Mouse (Mus musculus) midbrain, embryonic 11.5 days (tissue): ENCODE data around the gene Medag. TPM values are rescaled to one million over a fixed set of nuclear protein-coding genes. Genes with fewer than 3 reads are reported as not detected.

Experiments
- ATAC-seq: fragments of 200-750 bp; cut with Nextera tagmentation; 2 replicates; pipeline ENCODE4 v1.8.0; 2017; ENCODE audit warnings: moderate TSS enrichment, moderate library complexity; ENCODE audit not compliant: low FRiP score
- DNase-seq: peaks from one replicate; pipeline ENCODE4 v3.0.0; 2015; ENCODE audit warnings: low spot score; ENCODE audit errors: missing footprints
- H3K27ac ChIP-seq: fragments of 300-500 bp; sonication (generic); 2 replicates; pipeline ENCODE4 v1.5.1; 2014; ENCODE audit warnings: low read depth, low read length
- H3K27me3 ChIP-seq: fragments of 300-500 bp; sonication (generic); 2 replicates; pipeline ENCODE4 v1.6.1; 2014; ENCODE audit warnings: mild to moderate bottlenecking, low read length, moderate library complexity, mixed read lengths; ENCODE audit not compliant: control insufficient read depth, insufficient read depth
- H3K36me3 ChIP-seq: fragments of 300-500 bp; sonication (generic); 2 replicates; pipeline ENCODE4 v1.6.1; 2014; ENCODE audit warnings: mild to moderate bottlenecking, low read length, moderate library complexity, mixed read lengths; ENCODE audit not compliant: control insufficient read depth, insufficient read depth
- H3K4me1 ChIP-seq: fragments of 300-500 bp; sonication (generic); 2 replicates; pipeline ENCODE4 v1.6.1; 2014; ENCODE audit warnings: low read length; ENCODE audit not compliant: control insufficient read depth, insufficient read depth
- H3K4me2 ChIP-seq: fragments of 300-500 bp; sonication (generic); 2 replicates; pipeline ENCODE4 v1.6.1; 2014; ENCODE audit warnings: mild to moderate bottlenecking, moderate library complexity
- H3K4me3 ChIP-seq: fragments of 300-500 bp; sonication (generic); 2 replicates; pipeline ENCODE4 v1.5.1; 2014; ENCODE audit warnings: low read depth, low read length
- H3K9ac ChIP-seq: fragments of 300-500 bp; sonication (generic); 2 replicates; pipeline ENCODE4 v1.6.1; 2014; ENCODE audit warnings: low read length
- H3K9me3 ChIP-seq: fragments of 300-500 bp; sonication (generic); 2 replicates; pipeline ENCODE4 v1.6.1; 2016; ENCODE audit warnings: low read length; ENCODE audit not compliant: control insufficient read depth
- WGBS: fragments of 180-500 bp; shearing (Covaris S2); extraction: QIAGEN DNeasy Blood & Tissue Kit; methylation state at CpG from one replicate; pipeline ENCODE4 v1.1.7; 2014; 5-methylcytosine and 5-hydroxymethylcytosine counted together
- polyA plus RNA-seq: library from polyadenylated mRNA; unstranded; fragments of >200 nt; fragmentation: Nextera tagmentation; extraction: Ambion mirVana; gene quantifications from 2 replicates; pipeline ENCODE4 v1.2.1, GENCODE M21; 2014

Gene Medag
- polyA plus RNA-seq, 1 experiment from 2014 or later = 0.66 TPM

DNA sequence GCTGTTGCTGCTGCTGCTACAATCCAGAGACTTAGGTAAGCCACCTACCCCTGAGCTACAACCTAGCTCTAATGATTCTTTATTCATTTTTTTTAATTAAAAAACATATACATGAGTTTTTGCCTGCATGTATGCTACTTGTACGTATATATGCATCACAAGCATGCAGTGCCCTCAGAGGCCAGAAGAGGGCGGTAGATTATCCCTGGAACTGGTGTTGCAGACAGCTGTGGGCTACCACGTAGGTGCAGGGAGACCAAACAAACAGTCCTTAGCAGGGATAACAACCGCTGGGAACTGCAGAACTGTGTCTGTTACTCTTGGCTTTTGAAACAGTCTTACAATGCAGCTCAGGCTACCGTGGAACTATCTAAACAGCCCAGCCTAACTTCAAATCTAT lies 36.2 kb downstream of the Medag start:
- ATAC-seq = no peak

DNA sequence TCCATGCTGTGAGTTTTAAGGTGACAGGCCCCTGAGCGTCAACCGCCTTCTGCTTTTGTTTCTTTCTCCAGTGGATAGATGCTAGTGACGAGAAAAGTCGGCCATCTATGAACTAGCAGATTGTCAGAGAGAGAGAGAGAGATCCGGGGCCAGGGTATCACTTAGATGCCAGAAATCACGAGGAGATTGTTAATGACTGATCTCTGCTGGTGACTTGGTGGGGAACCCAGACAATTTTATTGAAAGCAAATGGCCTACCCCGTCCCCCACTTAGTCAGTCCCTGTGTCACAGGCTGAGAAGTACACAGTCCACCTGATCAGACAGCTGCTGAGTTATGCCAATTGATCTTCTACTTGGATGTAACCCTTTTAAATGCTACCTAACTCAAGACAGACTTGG lies 37.9 kb downstream of the Medag start:
- H3K9ac ChIP-seq = no peak overlapping the region
- no peak overlapping the region for H3K27ac ChIP-seq
- no peaks in the 10 kb centered on the region; the same call in 1 of the 2 replicates for H3K9me3 ChIP-seq
- no peaks in the 10 kb centered on the region for H3K4me1 ChIP-seq
- no peak overlapping the region for H3K4me2 ChIP-seq
- ATAC-seq (no peak), DNase-seq (no peak)
- H3K27me3 ChIP-seq = peaks cover 2% of the 10 kb centered on the region; the same call in 1 of the 2 replicates
- 86% methylated on average over 7 of the region's 7 CpGs for WGBS
- no peak overlapping the region for H3K4me3 ChIP-seq
- no peaks in the 10 kb centered on the region for H3K36me3 ChIP-seq

More for the DNA sequence above, 36.2 kb downstream of the Medag start:
- no peak overlapping the region for H3K4me3 ChIP-seq
- no peaks in the 10 kb centered on the region for H3K4me1 ChIP-seq
- no peak overlapping the region for H3K27ac ChIP-seq
- no peaks in the 10 kb centered on the region for H3K36me3 ChIP-seq
- H3K9ac ChIP-seq = no peak overlapping the region
- WGBS = 83% methylated on average over 5 of the region's 5 CpGs
- H3K27me3 ChIP-seq = peaks cover 7% of the 10 kb centered on the region; the same call in 1 of the 2 replicates
- H3K4me2 ChIP-seq = no peak overlapping the region
- no peaks in the 10 kb centered on the region; the same call in 1 of the 2 replicates for H3K9me3 ChIP-seq
- DNase-seq = no peak

DNA sequence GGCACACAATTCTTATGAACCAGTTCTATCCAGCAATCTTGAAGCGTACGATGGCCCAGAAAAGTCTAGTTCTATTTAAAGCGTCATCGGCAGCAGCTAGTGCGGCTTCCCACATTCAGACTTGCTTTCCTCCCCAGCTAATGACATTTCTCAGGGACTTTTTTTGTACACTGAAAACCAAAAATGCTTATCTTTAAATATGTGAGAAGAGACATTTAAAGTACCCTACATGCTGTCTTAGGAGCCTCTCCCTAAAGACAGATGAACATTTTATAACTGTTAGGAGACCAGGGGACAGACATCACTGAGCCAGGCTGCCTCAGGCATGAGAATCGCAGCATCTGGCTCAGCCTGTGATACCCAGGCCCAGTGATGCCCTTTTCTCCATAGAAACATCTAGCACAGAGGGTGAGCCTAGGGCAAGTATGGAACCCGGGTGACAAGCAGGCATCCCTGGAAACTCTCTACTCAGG lies 39.7 kb downstream of the Medag start:
- no peak for ATAC-seq
- WGBS = 91% methylated on average over 7 of the region's 7 CpGs
- H3K27me3 ChIP-seq = no peaks in the 10 kb centered on the region
- no peak overlapping the region for H3K27ac ChIP-seq
- no peak overlapping the region for H3K4me3 ChIP-seq
- no peak overlapping the region for H3K4me2 ChIP-seq
- H3K36me3 ChIP-seq = no peaks in the 10 kb centered on the region
- no peak overlapping the region for H3K9ac ChIP-seq
- no peaks in the 10 kb centered on the region; the same call in 1 of the 2 replicates for H3K9me3 ChIP-seq
- no peak for DNase-seq
- no peaks in the 10 kb centered on the region for H3K4me1 ChIP-seq

DNA sequence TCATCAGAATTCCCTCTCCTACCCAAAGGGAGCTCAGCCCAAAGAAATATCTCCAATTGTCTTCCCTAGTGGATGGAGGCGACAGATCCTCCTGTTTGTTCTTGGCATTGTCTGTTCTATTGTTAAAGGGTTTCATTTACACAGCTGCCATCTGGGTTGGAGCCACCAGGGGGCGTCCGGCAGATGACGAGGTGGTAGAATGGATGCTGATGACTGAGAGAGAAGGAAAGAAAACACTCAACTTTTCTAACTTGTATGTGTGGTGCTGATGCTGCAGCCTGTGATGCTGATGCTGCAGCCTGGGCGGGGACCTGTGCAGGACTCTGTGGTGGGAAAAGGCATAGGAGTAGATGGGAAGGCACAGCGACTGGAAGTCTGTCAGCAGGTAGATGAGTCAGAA lies 42.7 kb downstream of the Medag start:
- H3K9me3 ChIP-seq = no peaks in the 10 kb centered on the region
- peaks cover 2% of the 10 kb centered on the region; the same call in 1 of the 2 replicates for H3K4me1 ChIP-seq
- no peak overlapping the region for H3K27ac ChIP-seq
- H3K27me3 ChIP-seq = no peaks in the 10 kb centered on the region
- 22% methylated on average over 6 of the region's 6 CpGs for WGBS
- no peak overlapping the region for H3K9ac ChIP-seq
- ATAC-seq (no peak; the same call in 1 of the 2 replicates), DNase-seq (peak; percentile 97)
- H3K4me3 ChIP-seq = no peak overlapping the region
- H3K4me2 ChIP-seq = no peak overlapping the region
- no peaks in the 10 kb centered on the region for H3K36me3 ChIP-seq

DNA sequence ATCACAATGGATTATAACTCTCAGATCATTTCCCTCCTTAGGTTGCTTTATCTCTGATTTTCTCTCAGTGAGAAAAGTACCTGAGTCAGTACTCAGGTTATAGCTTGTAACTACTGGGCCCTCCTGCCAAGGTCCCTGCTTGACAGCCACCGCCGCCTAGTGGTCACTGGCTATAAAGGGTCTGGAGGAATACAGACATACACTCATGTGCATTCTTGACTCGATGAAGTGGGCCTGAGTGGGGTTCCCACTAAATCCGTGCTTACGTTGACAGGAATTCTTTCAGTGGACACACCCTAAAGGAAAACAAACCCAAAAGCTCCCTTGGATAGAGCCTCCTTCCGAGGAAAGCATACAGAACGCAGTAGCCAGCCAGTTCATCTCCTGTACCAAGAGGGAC lies 45.0 kb downstream of the Medag start:
- H3K4me3 ChIP-seq = no peak overlapping the region
- H3K27me3 ChIP-seq = no peaks in the 10 kb centered on the region
- no peaks in the 10 kb centered on the region for H3K36me3 ChIP-seq
- H3K4me1 ChIP-seq = peaks cover 2% of the 10 kb centered on the region; the same call in 1 of the 2 replicates
- no peak overlapping the region for H3K27ac ChIP-seq
- H3K4me2 ChIP-seq = no peak overlapping the region
- ATAC-seq (no peak), DNase-seq (no peak)
- WGBS = 93% methylated on average over 7 of the region's 7 CpGs
- H3K9ac ChIP-seq = no peak overlapping the region
- H3K9me3 ChIP-seq = no peaks in the 10 kb centered on the region

DNA sequence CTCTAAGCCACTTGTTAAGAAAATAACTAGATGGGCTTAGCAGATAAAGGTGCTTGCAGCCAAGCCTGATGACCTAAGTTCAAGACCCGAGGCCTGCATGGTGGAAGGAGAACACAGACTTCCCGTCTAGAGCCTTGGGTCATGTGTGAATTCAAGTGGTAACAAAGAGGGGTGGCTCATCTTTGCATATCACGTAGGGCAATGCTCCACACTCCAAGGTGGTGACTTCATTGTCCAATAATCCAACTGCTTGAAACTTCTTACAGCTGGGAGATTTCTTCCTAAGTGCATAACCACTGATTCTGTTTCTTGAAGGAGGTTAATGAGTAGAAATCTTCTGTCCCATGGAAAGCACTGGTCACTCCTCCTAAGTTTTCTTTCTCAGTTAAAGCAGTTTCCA lies 50.5 kb downstream of the Medag start:
- DNase-seq = no peak
- ATAC-seq = no peak
- no peaks in the 10 kb centered on the region for H3K9me3 ChIP-seq
- H3K27me3 ChIP-seq = no peaks in the 10 kb centered on the region
- H3K4me1 ChIP-seq = peaks cover 2% of the 10 kb centered on the region; the same call in 1 of the 2 replicates
- H3K36me3 ChIP-seq = no peaks in the 10 kb centered on the region
- WGBS = 81% methylated on average over 3 of the region's 3 CpGs
- no peak overlapping the region for H3K27ac ChIP-seq
- H3K4me3 ChIP-seq = no peak overlapping the region
- no peak overlapping the region for H3K4me2 ChIP-seq
- H3K9ac ChIP-seq = no peak overlapping the region

DNA sequence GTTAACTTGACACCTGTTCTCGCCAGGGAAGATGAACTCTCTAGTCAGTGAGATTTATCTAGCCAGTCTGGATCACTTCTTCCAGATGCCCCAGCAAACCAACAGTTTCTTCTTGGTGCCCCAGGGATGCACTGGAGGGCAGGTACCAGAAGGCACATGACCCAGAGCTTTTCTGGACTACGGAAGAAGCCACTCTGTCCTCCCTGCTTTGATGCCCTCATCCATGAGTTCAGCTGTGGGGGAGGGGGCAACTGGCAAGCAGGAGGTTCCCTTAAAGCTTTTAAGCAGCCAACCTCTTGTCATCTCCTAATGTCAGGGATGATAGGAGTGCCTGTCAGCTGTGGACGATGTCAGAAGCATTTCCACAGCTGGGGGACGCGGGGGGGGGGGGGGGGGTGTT lies 53.8 kb downstream of the Medag start:
- 34% methylated on average over 4 of the region's 5 CpGs for WGBS
- DNase-seq = no peak
- no peak for ATAC-seq

DNA sequence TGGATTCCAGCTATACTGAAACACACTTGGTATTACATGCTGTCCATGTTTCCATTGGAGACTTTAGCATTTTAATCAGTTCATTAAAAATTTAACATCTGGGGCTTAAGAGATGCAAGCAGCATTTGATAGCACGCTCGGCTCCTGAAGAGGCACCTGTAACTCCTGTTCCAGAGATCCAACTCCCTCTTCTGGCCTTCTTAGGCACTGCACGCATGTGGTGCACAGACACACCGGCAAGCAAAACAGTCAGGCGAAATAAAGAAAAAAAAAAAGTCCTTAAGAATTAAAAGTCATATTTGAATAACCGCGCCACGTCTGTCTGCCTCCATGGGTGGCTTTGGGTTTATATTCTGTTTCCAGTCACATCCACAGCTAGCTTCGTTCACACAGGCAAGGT lies 62.6 kb downstream of the Medag start:
- DNase-seq = no peak
- 96% methylated on average over 9 of the region's 9 CpGs for WGBS

More for the DNA sequence above, 53.8 kb downstream of the Medag start:
- H3K27me3 ChIP-seq = no peaks in the 10 kb centered on the region
- no peaks in the 10 kb centered on the region for H3K9me3 ChIP-seq
- no peak overlapping the region for H3K4me3 ChIP-seq
- no peak overlapping the region for H3K27ac ChIP-seq
- H3K9ac ChIP-seq = no peak overlapping the region
- no peaks in the 10 kb centered on the region for H3K36me3 ChIP-seq
- H3K4me2 ChIP-seq = no peak overlapping the region
- H3K4me1 ChIP-seq = no peaks in the 10 kb centered on the region

DNA sequence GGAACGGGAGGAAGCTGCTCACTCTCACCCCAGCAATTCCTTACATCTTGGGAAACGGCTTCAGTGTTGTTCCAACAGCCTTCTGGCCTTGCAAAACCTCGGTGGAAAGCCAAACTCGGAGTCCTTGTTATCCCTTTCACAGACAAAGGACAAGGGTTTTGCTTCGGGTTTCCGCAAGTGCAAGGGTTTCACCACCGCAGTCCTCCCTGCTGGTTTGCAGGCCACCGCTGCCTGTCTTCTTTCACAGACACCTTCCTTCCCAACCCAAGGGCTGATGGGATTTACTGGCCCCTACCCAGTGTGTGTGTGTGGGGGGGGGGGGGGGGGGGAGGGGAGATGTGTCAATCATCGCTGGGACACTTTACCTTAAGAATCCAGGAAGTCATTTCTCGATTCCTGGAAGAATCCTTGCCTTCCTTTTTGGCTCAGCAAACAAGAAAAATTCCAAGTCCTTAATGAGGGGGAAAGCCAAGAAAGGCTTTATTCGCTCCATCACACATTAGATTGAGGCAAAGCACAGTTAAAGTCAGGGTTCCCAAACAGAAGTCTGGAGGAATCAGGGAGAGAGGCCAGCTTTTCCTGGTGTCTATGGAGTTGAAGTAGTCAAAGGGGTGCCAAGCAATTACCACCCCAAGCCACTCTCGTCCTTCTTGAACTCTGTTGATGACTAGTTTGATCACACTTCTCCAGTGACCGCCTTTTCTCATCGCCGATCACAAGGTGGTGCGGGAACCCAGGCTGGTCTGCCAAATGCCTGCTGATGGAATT lies 63.3 kb downstream of the Medag start:
- no peaks in the 10 kb centered on the region for H3K4me1 ChIP-seq
- H3K36me3 ChIP-seq = no peaks in the 10 kb centered on the region
- H3K9me3 ChIP-seq = no peaks in the 10 kb centered on the region; the same call in 1 of the 2 replicates
- H3K27ac ChIP-seq = no peak overlapping the region
- DNase-seq = no peak
- ATAC-seq = no peak
- H3K27me3 ChIP-seq = no peaks in the 10 kb centered on the region
- H3K9ac ChIP-seq = no peak overlapping the region
- WGBS = 94% methylated on average over 16 of the region's 16 CpGs
- H3K4me3 ChIP-seq = no peak overlapping the region
- H3K4me2 ChIP-seq = no peak overlapping the region

More for the DNA sequence above, 62.6 kb downstream of the Medag start:
- Histone ChIP-seq H3K27ac (no peak overlapping the region), H3K4me1 (no peaks in the 10 kb centered on the region), H3K4me3 (no peak overlapping the region), H3K27me3 (no peaks in the 10 kb centered on the region), H3K36me3 (no peaks in the 10 kb centered on the region), H3K9ac (no peak overlapping the region), H3K4me2 (no peak overlapping the region), H3K9me3 (no peaks in the 10 kb centered on the region; the same call in 1 of the 2 replicates)
- ATAC-seq = no peak
